Mouse (Mus musculus) heart, embryonic 14.5 days (tissue): ENCODE data around the gene Lrrn2. TPM values are rescaled to one million over a fixed set of nuclear protein-coding genes. Genes with fewer than 3 reads are reported as not detected.
"Not testable (repeated sequence)": the region's sequence is repeated elsewhere in the genome, so short reads cannot be mapped to it uniquely, and the experiment has no call there.

Experiments
- ATAC-seq: fragments of 200-750 bp; cut with Nextera tagmentation; 2 replicates; pipeline ENCODE4 v1.8.0; 2017; ENCODE audit warnings: low read depth, moderate TSS enrichment; ENCODE audit not compliant: insufficient number of reproducible peaks, insufficient read depth, low FRiP score
- H3K27ac ChIP-seq, 2 experiments: fragments of 200-500 bp in 1 of 2; fragments of 300-500 bp in 1 of 2; sonication (generic) in 1 of 2; replicated peaks in 1 of 2; 2 replicates each; pipeline ENCODE4 v1.5.1; 2012 to 2014; ENCODE audit warnings: low read depth in 2 of 2, low read length in 2 of 2, control low read depth in 1 of 2, mild to moderate bottlenecking in 1 of 2, mixed read lengths in 1 of 2; ENCODE audit not compliant: control insufficient read depth in 1 of 2, insufficient read depth in 1 of 2
- H3K27me3 ChIP-seq: fragments of 300-500 bp; sonication (generic); 2 replicates; pipeline ENCODE4 v1.6.1; 2014; ENCODE audit warnings: mild to moderate bottlenecking, low read length, control low read depth; ENCODE audit not compliant: control insufficient read depth, insufficient read depth
- H3K36me3 ChIP-seq: fragments of 300-500 bp; sonication (generic); 2 replicates; pipeline ENCODE4 v1.6.1; 2014; ENCODE audit warnings: mild to moderate bottlenecking, control low read depth, low read length, mixed read lengths; ENCODE audit not compliant: control insufficient read depth, insufficient read depth
- H3K4me1 ChIP-seq, 2 experiments: fragments of 200-500 bp in 1 of 2; fragments of 300-500 bp in 1 of 2; sonication (generic) in 1 of 2; 2 replicates each; pipeline ENCODE4 v1.6.1; 2012 to 2014; ENCODE audit warnings: low read length in 2 of 2, control low read depth in 1 of 2, mixed read lengths in 1 of 2; ENCODE audit not compliant: control insufficient read depth in 2 of 2, insufficient read depth in 2 of 2
- H3K4me2 ChIP-seq: fragments of 300-500 bp; sonication (generic); 2 replicates; pipeline ENCODE4 v1.6.1; 2014; ENCODE audit warnings: mild to moderate bottlenecking, low read length
- H3K4me3 ChIP-seq, 2 experiments: fragments of 200-500 bp in 1 of 2; fragments of 300-500 bp in 1 of 2; sonication (generic) in 1 of 2; 2 replicates each; pipeline ENCODE4 v1.5.1; 2012 to 2014; ENCODE audit warnings: low read length in 2 of 2, mild to moderate bottlenecking in 2 of 2, control low read depth in 1 of 2, low read depth in 1 of 2, moderate library complexity in 1 of 2; ENCODE audit not compliant: control insufficient read depth in 1 of 2, insufficient read depth in 1 of 2
- H3K9ac ChIP-seq: fragments of 300-500 bp; sonication (generic); 2 replicates; pipeline ENCODE4 v1.6.1; 2014; ENCODE audit warnings: mild to moderate bottlenecking, low read length
- H3K9me3 ChIP-seq: fragments of 300-500 bp; sonication (generic); 2 replicates; pipeline ENCODE4 v1.6.1; 2016; ENCODE audit warnings: low read length, control low read depth; ENCODE audit not compliant: control insufficient read depth
- WGBS: fragments of 180-500 bp; shearing (Covaris S2); extraction: QIAGEN DNeasy Blood & Tissue Kit; methylation state at CpG from one replicate; pipeline ENCODE4 v1.1.7; 2014; 5-methylcytosine and 5-hydroxymethylcytosine counted together
- microRNA-seq: library from miRNA; unstranded; fragments of <30 nt; microRNA quantifications from one replicate; pipeline ENCODE4, GENCODE M21; 2016
- polyA plus RNA-seq: library from polyadenylated mRNA; unstranded; fragments of >200 nt; fragmentation: Nextera tagmentation; extraction: Ambion mirVana; gene quantifications from 2 replicates; pipeline ENCODE4 v1.2.1, GENCODE M21; 2014

The Lrrn2 gene
- polyA plus RNA-seq, 1 experiment from 2014 or later: 12.0 TPM

DNA sequence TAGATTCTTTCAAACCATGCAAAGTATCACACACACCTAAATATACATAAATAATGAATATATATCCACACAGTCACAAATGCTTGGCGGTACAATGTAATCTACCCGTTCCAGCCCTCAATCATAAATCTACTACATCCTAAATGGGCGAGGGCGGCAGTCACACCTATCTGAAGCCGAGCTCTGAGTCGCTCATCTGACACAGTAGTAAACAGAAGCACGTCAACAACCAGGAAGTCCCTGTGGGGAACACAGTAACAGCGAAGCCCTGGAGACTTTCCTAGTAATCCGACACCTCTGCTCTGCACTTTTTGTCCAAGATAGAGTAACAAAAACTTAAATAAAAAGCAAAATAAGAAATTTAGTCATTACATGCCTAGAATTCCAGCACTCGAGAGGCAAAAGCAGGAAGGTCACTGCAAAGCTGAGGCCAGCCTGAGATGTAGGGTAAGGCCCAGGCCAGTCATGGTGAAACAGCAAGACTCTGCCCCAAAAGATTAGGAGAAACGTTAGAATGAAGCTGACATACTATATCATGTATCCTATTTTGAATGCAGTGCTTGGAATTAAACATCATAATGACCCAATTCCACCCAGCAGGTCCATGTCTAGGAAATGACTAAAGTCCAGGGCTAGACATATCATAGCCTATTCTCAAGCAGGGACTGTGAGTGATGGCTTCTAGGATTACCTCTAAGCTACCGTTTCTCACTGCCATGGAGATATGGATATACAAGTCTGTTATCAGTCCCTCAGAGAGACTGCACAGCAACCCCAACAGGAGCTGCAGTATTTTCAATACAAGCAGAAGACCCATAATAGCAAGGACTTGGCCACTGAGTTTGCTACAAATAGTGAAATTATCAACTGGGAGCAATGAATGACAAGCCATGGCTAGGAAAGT lies 108.7 kb downstream of the Lrrn2 start:
- not testable (repeated sequence) for ATAC-seq, H3K4me1 ChIP-seq, H3K27me3 ChIP-seq, H3K9ac ChIP-seq, H3K27ac ChIP-seq, H3K4me2 ChIP-seq, H3K4me3 ChIP-seq, H3K9me3 ChIP-seq
- peaks cover 84% of the 10 kb centered on the region for H3K36me3 ChIP-seq
- 70% methylated on average over 12 of the region's 12 CpGs for WGBS

Small RNA genes within 50 kb of the gene (microRNA-seq; reads per million reads assigned to microRNA genes)
- not detected for gene Gm44300

Other genes starting within 250 kb of the Lrrn2 start
- 0.38 and 0.68 TPM in 2 replicates for gene Nfasc, start 138.5 kb upstream of the Lrrn2 start, polyA plus RNA-seq
- gene Mdm4, start 150.3 kb downstream of the Lrrn2 start, polyA plus RNA-seq: 34.7 and 38.2 TPM in 2 replicates
- gene Pik3c2b, start 165.4 kb downstream of the Lrrn2 start, polyA plus RNA-seq: 11.4 and 12.8 TPM in 2 replicates